Mouse (Mus musculus) MEL (cell line): Measurements from ENCODE around the gene Tiam1. TPM values are rescaled to one million over a fixed set of nuclear protein-coding genes. Genes with fewer than 3 reads are reported as not detected.

Source experiments
- DNase-seq: peaks from one replicate; pipeline ENCODE4 v3.0.0; 2011; ENCODE audit warnings: low read depth, low spot score
- H3K27ac ChIP-seq: 2 replicates; pipeline ENCODE4 v1.5.1; 2012; ENCODE audit warnings: low read depth, mild to moderate bottlenecking, control low read depth, low read length, moderate library complexity; ENCODE audit not compliant: control insufficient read depth
- H3K27me3 ChIP-seq, 2 experiments: fragments of 150-350 bp in 1 of 2; sonication (generic) in 1 of 2; 2 replicates each; pipeline ENCODE4 v1.6.1; 2012; ENCODE audit warnings: low read length in 2 of 2, mild to moderate bottlenecking in 2 of 2, improper control_type of control experiment in 1 of 2, moderate library complexity in 1 of 2; ENCODE audit not compliant: insufficient read depth in 2 of 2, control insufficient read depth in 1 of 2
- H3K36me3 ChIP-seq, 2 experiments: 2 replicates each; pipeline ENCODE4 v1.6.1; 2012 to 2014; ENCODE audit warnings: low read length in 2 of 2, improper control_type of control experiment in 1 of 2, inconsistent platforms in 1 of 2, mild to moderate bottlenecking in 1 of 2; ENCODE audit not compliant: insufficient read depth in 2 of 2, control insufficient read depth in 1 of 2
- H3K4me1 ChIP-seq, 2 experiments: fragments of 150-350 bp in 1 of 2; sonication (generic) in 1 of 2; 2 replicates each; pipeline ENCODE4 v1.6.1; 2012; ENCODE audit warnings: low read length in 2 of 2, improper control_type of control experiment in 1 of 2, mild to moderate bottlenecking in 1 of 2; ENCODE audit not compliant: insufficient read depth in 2 of 2, control insufficient read depth in 1 of 2
- H3K4me3 ChIP-seq, 2 experiments: fragments of 150-350 bp in 1 of 2; sonication (generic) in 1 of 2; 2 replicates each; pipeline ENCODE4 v1.5.1; 2012; ENCODE audit warnings: low read depth in 2 of 2, low read length in 2 of 2, mild to moderate bottlenecking in 2 of 2, moderate library complexity in 2 of 2, control low read depth in 1 of 2, improper control_type of control experiment in 1 of 2; ENCODE audit not compliant: control insufficient read depth in 1 of 2, insufficient read depth in 1 of 2
- H3K79me2 ChIP-seq: 2 replicates; pipeline ENCODE4 v1.6.1; 2012; ENCODE audit warnings: mild to moderate bottlenecking, low read length, moderate library complexity; ENCODE audit not compliant: control insufficient read depth, poor library complexity, insufficient read depth
- H3K9ac ChIP-seq: 2 replicates; pipeline ENCODE4 v1.6.1; 2012; ENCODE audit warnings: low read depth, mild to moderate bottlenecking, control low read depth, low read length, moderate library complexity; ENCODE audit not compliant: control insufficient read depth, poor library complexity, severe bottlenecking
- H3K9me3 ChIP-seq: fragments of 150-350 bp; sonication (generic); replicated peaks from 2 replicates; pipeline ENCODE4 v1.6.1; 2012; ENCODE audit warnings: mild to moderate bottlenecking, low read length, improper control_type of control experiment, moderate library complexity; ENCODE audit not compliant: insufficient read depth
- BHLHE40 ChIP-seq: IDR thresholded peaks from 2 replicates; pipeline ENCODE4 v1.6.1; 2012; ENCODE audit warnings: low read depth, mild to moderate bottlenecking, inconsistent platforms, low read length, improper control_type of control experiment, borderline replicate concordance
- CHD2 ChIP-seq: IDR thresholded peaks from 2 replicates; pipeline ENCODE4 v1.6.1; 2011; ENCODE audit warnings: low read length, improper control_type of control experiment
- CTCF ChIP-seq, 3 experiments: IDR thresholded peaks in 2 of 3; conservative IDR thresholded peaks in 1 of 3; 2 replicates each; pipeline ENCODE4 v1.5.1; 2011 to 2012; ENCODE audit warnings: low read length in 3 of 3, low read depth in 2 of 3, mild to moderate bottlenecking in 2 of 3, improper control_type of control experiment in 1 of 3, inconsistent platforms in 1 of 3, mixed read lengths in 1 of 3, moderate library complexity in 1 of 3; ENCODE audit not compliant: control insufficient read depth in 1 of 3, insufficient read depth in 1 of 3, poor library complexity in 1 of 3, severe bottlenecking in 1 of 3
- E2F4 ChIP-seq: IDR thresholded peaks from 2 replicates; pipeline ENCODE4 v1.6.1; 2011; ENCODE audit warnings: low read depth, low read length, improper control_type of control experiment, borderline replicate concordance
- ELF1 ChIP-seq: IDR thresholded peaks from 2 replicates; pipeline ENCODE4 v1.6.1; 2014; ENCODE audit warnings: low read depth, mild to moderate bottlenecking, inconsistent platforms, low read length, improper control_type of control experiment, moderate library complexity
- EP300 ChIP-seq, 2 experiments: IDR thresholded peaks; 2 replicates each; pipeline ENCODE4 v1.6.1; 2011; ENCODE audit warnings: improper control_type of control experiment in 2 of 2, low read length in 2 of 2, low read depth in 1 of 2, mild to moderate bottlenecking in 1 of 2
- HCFC1 ChIP-seq: IDR thresholded peaks from 2 replicates; pipeline ENCODE4 v1.6.1; 2012; ENCODE audit warnings: low read depth, mild to moderate bottlenecking, inconsistent platforms, low read length, improper control_type of control experiment, moderate library complexity
- MAFK ChIP-seq: IDR thresholded peaks from 2 replicates; pipeline ENCODE4 v1.6.1; 2011; ENCODE audit warnings: low read depth, mild to moderate bottlenecking, low read length, improper control_type of control experiment, borderline replicate concordance
- MAX ChIP-seq: IDR thresholded peaks from 2 replicates; pipeline ENCODE4 v1.6.1; 2011; ENCODE audit warnings: low read length, improper control_type of control experiment
- MEF2A ChIP-seq: IDR thresholded peaks from 2 replicates; pipeline ENCODE4 v1.6.1; 2014; ENCODE audit warnings: low read depth, mild to moderate bottlenecking, inconsistent platforms, low read length, improper control_type of control experiment; ENCODE audit not compliant: poor library complexity, insufficient replicate concordance, severe bottlenecking; ENCODE audit errors: extremely low read depth
- MXI1 ChIP-seq: IDR thresholded peaks from 2 replicates; pipeline ENCODE4 v1.6.1; 2011; ENCODE audit warnings: mild to moderate bottlenecking, low read depth, low read length, improper control_type of control experiment
- MYB ChIP-seq: IDR thresholded peaks from 2 replicates; pipeline ENCODE4 v1.6.1; 2011; ENCODE audit warnings: mild to moderate bottlenecking, low read depth, low read length, improper control_type of control experiment
- POLR2A ChIP-seq, 2 experiments: IDR thresholded peaks; 2 replicates each; pipeline ENCODE4 v1.6.1; 2011 to 2012; ENCODE audit warnings: low read length in 2 of 2, mild to moderate bottlenecking in 2 of 2, control low read depth in 1 of 2, improper control_type of control experiment in 1 of 2, low read depth in 1 of 2, moderate library complexity in 1 of 2; ENCODE audit not compliant: control insufficient read depth in 1 of 2, insufficient read depth in 1 of 2, poor library complexity in 1 of 2
- POLR2AphosphoS5 ChIP-seq: IDR thresholded peaks from 2 replicates; pipeline ENCODE4 v1.6.1; 2012; ENCODE audit warnings: low read depth, borderline replicate concordance, mild to moderate bottlenecking, inconsistent platforms, low read length, moderate library complexity, mixed read lengths
- RAD21 ChIP-seq: IDR thresholded peaks from 2 replicates; pipeline ENCODE4 v1.6.1; 2011; ENCODE audit warnings: mild to moderate bottlenecking, low read depth, low read length, improper control_type of control experiment
- RCOR1 ChIP-seq: IDR thresholded peaks from 2 replicates; pipeline ENCODE4 v1.6.1; 2012; ENCODE audit warnings: low read depth, mild to moderate bottlenecking, inconsistent platforms, low read length, improper control_type of control experiment
- SIN3A ChIP-seq: IDR thresholded peaks from 2 replicates; pipeline ENCODE4 v1.6.1; 2012; ENCODE audit warnings: low read length, improper control_type of control experiment, inconsistent platforms
- TAL1 ChIP-seq: IDR thresholded peaks from 2 replicates; pipeline ENCODE4 v1.6.1; 2012; ENCODE audit warnings: mild to moderate bottlenecking, inconsistent platforms, low read length, moderate library complexity, mixed read lengths
- UBTF ChIP-seq: IDR thresholded peaks from 2 replicates; pipeline ENCODE4 v1.6.1; 2012; ENCODE audit warnings: low read depth, mild to moderate bottlenecking, inconsistent platforms, low read length, improper control_type of control experiment, moderate library complexity, borderline replicate concordance; ENCODE audit not compliant: insufficient read depth
- USF1 ChIP-seq: IDR thresholded peaks from 2 replicates; pipeline ENCODE4 v1.6.1; 2014; ENCODE audit warnings: low read depth, mild to moderate bottlenecking, inconsistent platforms, low read length, improper control_type of control experiment, moderate library complexity
- USF2 ChIP-seq, 2 experiments: IDR thresholded peaks; 2 replicates each; pipeline ENCODE4 v1.6.1; 2011 to 2012; ENCODE audit warnings: improper control_type of control experiment in 2 of 2, low read length in 2 of 2, borderline replicate concordance in 1 of 2, inconsistent platforms in 1 of 2, low read depth in 1 of 2, mild to moderate bottlenecking in 1 of 2; ENCODE audit not compliant: insufficient read depth in 1 of 2
- ZC3H11A ChIP-seq: IDR thresholded peaks from 2 replicates; pipeline ENCODE4 v1.6.1; 2012; ENCODE audit warnings: low read depth, mild to moderate bottlenecking, inconsistent platforms, low read length, improper control_type of control experiment
- ZKSCAN1 ChIP-seq: IDR thresholded peaks from 2 replicates; pipeline ENCODE4 v1.6.1; 2012; ENCODE audit warnings: low read depth, mild to moderate bottlenecking, inconsistent platforms, low read length, improper control_type of control experiment, moderate library complexity
- ZMIZ1 ChIP-seq: IDR thresholded peaks from 2 replicates; pipeline ENCODE4 v1.6.1; 2012; ENCODE audit warnings: low read depth, mild to moderate bottlenecking, inconsistent platforms, low read length, improper control_type of control experiment, moderate library complexity
- polyA plus RNA-seq, 2 experiments: library from polyadenylated mRNA; stranded (reverse) in 1 of 2; unstranded in 1 of 2; fragments of >175 nt in 1 of 2; fragments of >200 nt in 1 of 2; gene quantifications; 2 replicates each; pipeline versions ENCODE4 v1.2.1 to v1.2.4; 2012; ENCODE audit warnings: low replicate concordance in 2 of 2, low read depth in 1 of 2; ENCODE audit not compliant: insufficient read length in 2 of 2, insufficient read depth in 1 of 2, missing spikeins in 1 of 2
- total RNA-seq: library from RNA; depleted of rRNA; stranded (reverse); fragments of 300-350 nt; gene quantifications from 2 replicates; pipeline ENCODE4 v1.2.3, GENCODE M21; 2012

Gene Tiam1
- total and polyA plus RNA-seq, 3 experiments: 15.0 to 23.9 (median 19.9) TPM

GRCm38 (mm10) chr16:89808168-89808567, 335.4 kb downstream of the Tiam1 start:
- H3K9ac ChIP-seq: no peak overlapping the region
- no peak for TF ChIP-seq CHD2
- TF ChIP-seq USF2 (IDR thresholded peaks at IDR 0.05; ENCODE audit: borderline replicate concordance in 1 of 2, insufficient read depth in 1 of 2, low read depth in 1 of 2, low read length in 2 of 2): no peak
- TF ChIP-seq POLR2A (IDR thresholded peaks at IDR 0.05; ENCODE audit: control insufficient read depth in 1 of 2, insufficient read depth in 1 of 2, low read depth in 1 of 2, low read length in 2 of 2, poor library complexity in 1 of 2): no peak
- TF ChIP-seq UBTF: no peak
- TF ChIP-seq, all 39 proteins: peak for 0
- no peaks in the 10 kb centered on the region for H3K27me3 ChIP-seq

DNA sequence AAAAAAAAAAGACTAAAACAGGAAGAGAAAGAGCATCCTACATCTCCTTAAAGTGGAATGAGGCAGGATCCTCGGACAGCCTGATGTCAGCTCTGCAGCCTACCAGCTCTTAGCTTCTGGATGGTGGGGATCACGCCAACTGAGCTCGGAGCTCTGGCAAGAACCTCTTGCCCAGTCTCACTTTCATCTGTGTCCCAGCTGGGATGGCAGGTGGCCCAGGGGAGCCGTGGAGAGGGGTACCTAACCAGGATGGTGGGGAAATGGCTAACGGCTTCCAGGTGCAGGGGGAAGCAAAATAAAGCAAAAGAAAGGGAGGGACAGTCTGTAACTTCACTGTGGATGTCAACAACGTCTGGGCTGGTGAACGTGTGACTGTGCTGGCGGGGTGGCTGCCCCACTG, 337.6 kb downstream of the Tiam1 start:
- H3K4me1 ChIP-seq: no peaks in the 10 kb centered on the region
- no peak overlapping the region for H3K9ac ChIP-seq
- TF ChIP-seq E2F4 (no peak), CHD2 (no peak), POLR2A (IDR thresholded peaks at IDR 0.05; ENCODE audit: control insufficient read depth in 1 of 2, insufficient read depth in 1 of 2, low read depth in 1 of 2, low read length in 2 of 2, poor library complexity in 1 of 2) (no peak), MXI1 (no peak), CTCF (IDR thresholded peaks at IDR 0.05 in 2 of 3, conservative IDR thresholded peaks at IDR 0.05 in 1 of 3; ENCODE audit: control insufficient read depth in 1 of 3, insufficient read depth in 1 of 3, low read depth in 2 of 3, low read length in 3 of 3, poor library complexity in 1 of 3, severe bottlenecking in 1 of 3) (no peak), TAL1 (no peak), ZC3H11A (no peak), ZKSCAN1 (no peak), POLR2AphosphoS5 (no peak)
- H3K9me3 ChIP-seq: no peaks in the 10 kb centered on the region
- no peaks in the 10 kb centered on the region for H3K79me2 ChIP-seq
- DNase-seq: no peak
- H3K27ac ChIP-seq: no peak overlapping the region
- H3K27me3 ChIP-seq: no peaks in the 10 kb centered on the region
- H3K4me3 ChIP-seq: no peak overlapping the region
- no peaks in the 10 kb centered on the region for H3K36me3 ChIP-seq

More at GRCm38 (mm10) chr16:89808168-89808567, 335.4 kb downstream of the Tiam1 start:
- Histone ChIP-seq H3K9me3 (no peaks in the 10 kb centered on the region), H3K36me3 (no peaks in the 10 kb centered on the region), H3K4me3 (no peak overlapping the region), H3K27ac (no peak overlapping the region), H3K4me1 (no peaks in the 10 kb centered on the region), H3K79me2 (no peaks in the 10 kb centered on the region)
- no peak for DNase-seq

- Histone ChIP-seq H3K27me3 (no peaks in the 10 kb centered on the region), H3K79me2 (no peaks in the 10 kb centered on the region), H3K9ac (no peak overlapping the region), H3K27ac (no peak overlapping the region), H3K9me3 (no peaks in the 10 kb centered on the region), H3K4me1 (no peaks in the 10 kb centered on the region), H3K36me3 (no peaks in the 10 kb centered on the region), H3K4me3 (no peak overlapping the region)
- no peak for DNase-seq
- TF ChIP-seq MEF2A: no peak
- TF ChIP-seq MYB: no peak
- no peak for TF ChIP-seq RCOR1
- no peak for TF ChIP-seq MAFK
- TF ChIP-seq RAD21: no peak
- no peak for TF ChIP-seq SIN3A
- TF ChIP-seq HCFC1: no peak
- TF ChIP-seq CHD2: no peak
- no peak for TF ChIP-seq ZMIZ1
- TF ChIP-seq ELF1: no peak
- TF ChIP-seq UBTF: no peak
- TF ChIP-seq TAL1: no peak
- TF ChIP-seq MAX: no peak
- TF ChIP-seq USF1: no peak
- no peak for TF ChIP-seq BHLHE40
- no peak for TF ChIP-seq EP300 (IDR thresholded peaks at IDR 0.05; ENCODE audit: low read depth in 1 of 2, low read length in 2 of 2)
Observed at GRCm38 (mm10) chr16:89805210-89805609, 338.4 kb downstream of the Tiam1 start.
